Mouse (Mus musculus) ES-Bruce4 (cell line): ENCODE data around the gene Prom1.

Source experiments
- CTCF ChIP-seq: IDR thresholded peaks from one replicate; pipeline ENCODE4 v1.8.1; 2011; ENCODE audit warnings: low read depth, low read length
- EP300 ChIP-seq: IDR thresholded peaks from 2 replicates; pipeline ENCODE4 v1.6.1; 2011; ENCODE audit warnings: low read depth, low read length; ENCODE audit not compliant: insufficient read depth

- no peak for TF ChIP-seq CTCF
- no peak for TF ChIP-seq EP300
These were observed 2.3 kb upstream of the Prom1 start for GRCm38 (mm10) chr5:44104120-44104519.
